Mouse (Mus musculus) heart, postnatal 36 days (tissue): ENCODE measurements around the gene Krt83. TPM values are rescaled to one million over a fixed set of nuclear protein-coding genes. Genes with fewer than 3 reads are reported as not detected.
"Not testable (repeated sequence)": the region's sequence is repeated elsewhere in the genome, so short reads cannot be mapped to it uniquely, and the experiment has no call there.

Experiments
- DNase-seq, 2 experiments: peaks; one replicate each; pipeline ENCODE4 v3.0.0; 2021 to 2022
- intact Hi-C: fragments of 180-260 bp; cut with DNase I; formaldehyde crosslinking; loops from one replicate; pipeline ENCODE4 v1.15.1; 2025
- total RNA-seq, 2 experiments: library from RNA; stranded (reverse); gene quantifications; 2 replicates each; pipeline ENCODE4 v1.2.3; 2021

The Krt83 gene
- not detected for total RNA-seq

DNA sequence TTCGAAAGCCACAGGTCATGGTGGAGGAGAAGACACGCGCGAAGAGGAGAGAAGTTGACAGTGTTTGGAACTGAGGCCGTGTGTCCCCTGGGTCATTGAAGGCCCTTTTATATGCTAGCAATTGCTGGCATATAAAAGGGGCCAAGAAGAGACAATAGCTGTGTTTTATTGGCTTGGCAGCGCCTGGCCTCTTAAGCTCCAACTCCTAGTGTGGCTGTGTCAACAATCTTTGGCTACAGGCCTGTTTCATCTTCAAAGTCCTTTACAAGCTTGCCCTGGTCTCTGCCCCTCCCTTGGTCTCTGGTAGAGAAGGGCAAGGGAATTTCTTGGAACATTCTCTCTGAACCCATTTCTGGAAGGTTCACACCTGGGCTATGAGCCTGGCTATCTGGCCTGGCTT, at the start of gene Krt83:
Gene Krt83, minus strand, starts transcription at position 82 of the 400 bp plus-strand sequence.
- DNase-seq = no peak
- intact Hi-C loops = no loop called here

DNA sequence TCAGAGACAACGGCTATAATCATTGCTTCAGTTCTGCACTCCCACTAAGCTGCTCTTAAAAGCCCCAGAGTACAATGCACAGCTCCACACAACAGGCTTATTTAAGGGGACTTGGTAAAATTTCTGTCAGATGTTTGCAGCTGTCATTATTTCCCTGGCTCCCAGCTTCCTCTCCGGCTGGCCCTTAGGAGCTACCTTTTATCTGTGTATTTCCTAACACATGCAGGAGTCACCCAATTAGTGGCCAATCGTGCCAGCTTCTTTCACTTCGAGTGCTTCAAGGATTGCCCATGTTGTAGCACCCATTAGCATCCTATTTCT, 47.2 kb upstream of the Krt83 start:
- intact Hi-C loops = loop anchor here (5.0 kb wide), 1 partner anchor 234 kb away; no protein-coding TSS in a partner anchor
- no peak for DNase-seq

DNA sequence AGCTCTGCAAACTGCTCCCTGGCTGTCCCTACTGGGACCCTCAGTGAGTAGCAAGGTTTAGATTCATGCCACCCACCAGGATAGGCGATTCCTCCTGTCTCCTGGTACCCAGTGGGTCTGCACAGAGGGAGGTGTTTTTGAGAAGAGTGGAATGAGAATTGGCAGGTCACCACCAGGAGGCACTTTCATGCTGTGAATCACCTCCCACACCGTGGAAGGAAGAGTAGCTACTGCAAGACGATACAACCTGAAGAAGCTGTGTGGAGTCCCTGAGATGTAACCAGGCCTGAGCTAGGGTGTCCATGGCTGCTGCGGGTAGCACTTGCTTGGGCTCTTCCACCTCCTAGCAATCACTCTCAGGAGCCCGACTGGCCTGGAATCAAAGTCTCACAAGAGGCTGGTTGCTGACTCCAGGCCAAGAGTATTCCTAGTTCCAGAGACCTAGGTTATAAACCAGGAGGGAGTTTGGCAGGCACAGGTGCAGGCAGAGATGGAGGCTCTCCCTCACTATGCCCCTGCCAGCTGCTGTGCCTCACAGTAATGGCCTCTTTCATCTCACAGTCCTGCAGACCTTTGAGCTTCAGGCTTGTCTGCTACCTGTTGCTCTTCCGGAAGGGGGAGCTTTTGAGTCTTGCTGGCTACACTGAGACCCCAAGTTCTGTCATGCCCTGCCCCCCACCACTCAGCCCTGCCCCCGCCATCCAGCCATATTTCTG, 46.7 kb upstream of the Krt83 start:
- intact Hi-C loops = loop anchor here (5.0 kb wide), 1 partner anchor 234 kb away; no protein-coding TSS in a partner anchor
- no peak for DNase-seq

DNA sequence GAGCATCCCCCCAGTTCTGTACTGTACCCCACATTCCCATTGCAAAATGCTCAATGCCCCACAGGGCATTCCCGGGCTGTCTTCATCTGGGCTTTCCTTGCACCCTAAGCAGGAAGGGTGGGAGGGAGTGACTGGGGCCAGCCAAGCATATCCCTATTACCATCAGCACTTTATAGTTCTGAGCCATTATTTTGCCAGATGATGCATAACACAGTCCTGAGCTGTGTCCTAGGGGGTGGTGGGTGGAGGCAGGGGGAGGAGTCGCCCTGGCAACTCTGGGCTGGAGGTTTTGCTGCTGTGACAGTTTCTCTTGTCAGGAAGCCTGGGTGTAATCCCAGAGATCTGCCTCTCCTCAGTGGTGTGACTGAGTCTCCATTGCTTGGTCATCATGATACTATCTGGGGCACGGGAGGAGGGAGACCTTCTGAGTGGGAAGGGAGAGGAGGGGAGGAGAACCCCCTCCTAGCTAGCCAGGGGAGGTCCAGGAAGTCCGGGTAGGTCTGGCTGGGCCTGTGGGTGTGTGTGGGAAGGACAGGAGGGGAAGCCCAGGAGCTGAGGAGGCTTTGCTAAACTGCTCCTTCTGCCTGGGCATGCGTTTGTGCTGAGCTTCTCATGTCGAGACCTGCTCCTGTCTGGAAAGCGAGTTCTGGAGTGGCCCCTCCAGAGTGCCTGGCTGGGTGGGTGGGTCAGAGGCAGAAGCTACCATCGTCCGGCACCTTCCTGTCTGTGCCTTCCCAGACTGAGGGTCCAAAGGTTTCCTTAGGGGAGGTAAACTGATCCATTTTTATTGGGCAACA, 44.9 kb upstream of the Krt83 start:
- intact Hi-C loops = loop anchor here (5.0 kb wide), 1 partner anchor 236 kb away; no protein-coding TSS in a partner anchor
- no peak for DNase-seq

DNA sequence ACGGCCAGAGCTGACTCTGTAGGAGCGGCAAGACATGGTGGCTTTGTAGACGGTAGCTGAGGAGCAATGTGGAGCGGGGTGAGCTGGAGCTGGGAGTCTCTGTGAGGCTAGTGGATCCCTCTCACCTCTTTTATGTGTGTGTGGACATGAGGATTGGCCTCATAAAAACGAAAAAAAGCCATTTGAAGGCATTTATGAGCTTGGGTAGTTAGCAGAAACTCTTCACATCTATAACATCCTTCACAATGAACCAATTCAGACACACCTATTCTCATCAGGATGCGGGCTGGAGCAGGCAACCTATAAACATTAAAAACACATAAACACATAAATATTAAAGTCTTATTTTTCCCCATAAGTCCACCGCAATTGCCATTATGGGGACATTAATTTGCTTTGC, 41.4 kb upstream of the Krt83 start, which contains the start of gene Krt84:
Gene Krt84, minus strand, starts transcription at position 101 of the 400 bp plus-strand sequence.
- no peak for DNase-seq
- intact Hi-C loops = no loop called here

- intact Hi-C loops = no loop called here
- DNase-seq = no peak
Observed at GRCm38 (mm10) chr15:101522556-101523232, 31.4 kb upstream of the Krt83 start.

- DNase-seq = peak; percentile 69 to 81
- intact Hi-C loops = loop anchor here (1.0 to 2.0 kb wide), 5 partner anchors 179 to 545 kb away; no protein-coding TSS in a partner anchor
Observed at GRCm38 (mm10) chr15:101519792-101520191, 28.5 kb upstream of the Krt83 start.

DNA sequence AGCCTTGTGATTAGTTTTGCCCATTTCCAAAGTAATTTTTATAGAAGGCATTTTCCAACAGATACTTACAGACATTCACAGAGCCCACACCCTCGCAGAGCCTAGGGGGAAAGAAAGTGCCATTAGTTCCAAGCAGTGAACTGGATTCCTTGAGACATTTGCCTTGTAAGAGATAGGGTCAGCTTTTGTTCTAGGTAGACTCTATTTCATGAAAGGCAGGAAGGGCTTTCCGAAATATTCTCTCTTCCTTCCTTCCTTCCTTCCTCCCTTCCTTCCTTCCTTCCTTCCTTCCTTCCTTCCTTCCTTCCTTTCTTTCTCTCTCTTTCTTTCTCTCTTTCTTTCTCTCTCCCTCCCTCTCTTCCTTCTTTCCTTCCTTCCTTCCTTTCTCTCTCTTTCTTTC, 25.8 kb upstream of the Krt83 start, which contains the start of gene Gm49425:
Gene Gm49425, minus strand, starts transcription at position 101 of the 400 bp plus-strand sequence.
- intact Hi-C loops = not testable (repeated sequence)

GRCm38 (mm10) chr15:101508247-101508646, 16.9 kb upstream of the Krt83 start:
- intact Hi-C loops = no loop called here
- no peak for DNase-seq

More for the DNA sequence above, 25.8 kb upstream of the Krt83 start, which contains the start of gene Gm49425:
- not testable (repeated sequence) for DNase-seq

- DNase-seq = no peak
- intact Hi-C loops = no loop called here
Observed at GRCm38 (mm10) chr15:101506896-101507758, 15.8 kb upstream of the Krt83 start.

DNA sequence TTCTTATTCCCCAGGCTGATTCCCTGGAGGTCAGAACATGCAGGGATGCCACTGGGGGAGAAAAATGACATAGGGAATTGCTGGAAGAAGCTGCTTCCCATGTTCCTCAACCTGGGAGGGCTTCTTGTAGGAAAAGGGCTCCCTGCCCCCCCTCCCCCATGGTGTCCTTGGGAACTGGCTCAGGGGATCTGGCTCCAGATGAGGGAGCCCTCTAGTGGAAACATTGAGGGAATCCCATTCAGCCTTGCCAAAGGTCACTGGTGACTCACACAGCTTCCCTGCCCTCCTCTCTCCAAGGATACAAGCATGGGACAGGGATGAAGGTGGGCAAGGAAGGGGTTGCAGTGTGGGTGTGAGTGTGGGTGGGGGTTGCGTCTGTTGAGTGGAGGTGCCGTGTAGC, 5.9 kb upstream of the Krt83 start:
- peak; percentile 25 to 27 for DNase-seq
- intact Hi-C loops = loop anchor here (1.0 kb wide), 1 partner anchor 158 kb away; no protein-coding TSS in a partner anchor

- no peak for DNase-seq
- intact Hi-C loops = no loop called here
Observed at GRCm38 (mm10) chr15:101495266-101495665, 4.0 kb upstream of the Krt83 start.

GRCm38 (mm10) chr15:101494203-101494602, 2.9 kb upstream of the Krt83 start:
- DNase-seq = no peak

GRCm38 (mm10) chr15:101493713-101494112, 2.4 kb upstream of the Krt83 start:
- DNase-seq = no peak
- intact Hi-C loops = no loop called here

More at GRCm38 (mm10) chr15:101494203-101494602, 2.9 kb upstream of the Krt83 start:
- intact Hi-C loops = no loop called here

GRCm38 (mm10) chr15:101492718-101493117, 1.4 kb upstream of the Krt83 start:
- intact Hi-C loops = no loop called here
- no peak for DNase-seq

DNA sequence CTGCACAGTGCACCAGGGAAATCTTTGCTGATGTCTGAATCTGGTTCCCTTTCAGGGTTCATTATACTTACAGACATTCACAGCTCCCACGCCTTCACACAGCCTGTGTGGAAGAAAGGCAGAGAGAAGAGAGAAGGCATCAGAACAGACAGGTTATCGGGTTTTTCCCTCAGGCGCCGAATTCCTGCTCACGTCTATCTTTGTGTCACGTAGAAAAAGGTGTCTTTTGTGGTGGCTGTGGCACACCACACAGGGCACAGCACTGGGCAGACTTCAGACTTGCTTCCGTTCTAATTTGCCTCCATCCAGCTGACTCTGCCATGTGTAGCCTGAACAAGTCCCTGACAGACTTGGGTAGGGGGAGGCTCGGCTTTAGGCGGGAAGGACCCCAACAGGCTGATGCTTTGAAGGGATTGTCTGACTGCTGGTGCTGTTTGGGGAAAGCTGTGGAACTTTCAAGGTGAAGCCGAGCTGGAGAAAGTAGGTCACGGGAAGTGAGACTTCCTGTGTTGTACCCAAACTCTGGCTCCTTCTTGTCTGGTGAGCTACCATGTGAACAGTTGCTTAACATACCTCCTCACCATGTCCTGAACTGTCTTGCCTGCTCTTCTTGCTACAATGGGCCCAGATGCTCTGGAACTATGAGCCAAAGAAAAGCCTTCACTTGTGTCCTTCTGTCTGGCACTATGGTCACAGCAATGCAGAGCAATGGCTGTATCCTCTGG, 5.2 kb downstream of the Krt83 start:
- intact Hi-C loops = no loop called here
- DNase-seq = no peak

GRCm38 (mm10) chr15:101484939-101485338, 6.4 kb downstream of the Krt83 start:
- DNase-seq = no peak
- intact Hi-C loops = no loop called here

DNA sequence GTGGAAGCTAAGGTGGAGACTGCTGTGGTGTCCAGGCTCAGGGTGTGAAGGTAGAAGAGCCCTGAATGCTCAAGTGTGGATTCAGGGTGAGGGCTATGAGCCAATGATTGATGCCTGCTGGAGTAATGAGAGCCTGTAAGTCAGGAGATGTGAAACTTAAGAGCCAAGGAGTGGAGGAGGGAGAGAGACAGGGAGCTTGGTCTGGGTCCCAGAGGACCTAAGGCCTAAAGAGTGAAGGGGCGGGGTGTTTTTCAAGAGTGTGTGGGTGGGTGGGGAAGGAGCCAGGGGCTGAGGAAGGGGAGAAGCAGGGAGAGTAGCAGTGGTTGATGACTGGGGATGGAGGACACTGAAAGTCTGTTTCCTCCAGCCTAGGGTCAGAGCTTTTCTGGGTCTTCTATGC, 7.7 kb downstream of the Krt83 start:
- no peak for DNase-seq
- intact Hi-C loops = no loop called here

GRCm38 (mm10) chr15:101482056-101482455, 9.3 kb downstream of the Krt83 start:
- intact Hi-C loops = no loop called here

More at GRCm38 (mm10) chr15:101482056-101482455, 9.3 kb downstream of the Krt83 start:
- DNase-seq = no peak
